Mouse (Mus musculus): ENCODE results near the gene Zfp445. TPM values are rescaled to one million over a fixed set of nuclear protein-coding genes. Genes with fewer than 3 reads are reported as not detected.
"Not testable (repeated sequence)": the region's sequence is repeated elsewhere in the genome, so short reads cannot be mapped to it uniquely, and the experiment has no call there.

Gene Zfp445
- polyA plus RNA-seq, 1 experiment: 158 TPM

GRCm38 (mm10) chr9:122872595-122872994 is 6.8 kb upstream of the Zfp445 start:
- 87% methylated on average over 4 of the region's 4 CpGs for WGBS
- H3K27ac ChIP-seq (ENCODE audit: insufficient read depth, low read length): no peak overlapping the region

GRCm38 (mm10) chr9:122866192-122866591 is 386 bp upstream of the Zfp445 start:
- peak overlapping the region; percentile 69 for H3K4me3 ChIP-seq (replicated peaks; ENCODE audit: insufficient read depth, low read depth, low read length)
- H3K27ac ChIP-seq (ENCODE audit: insufficient read depth, low read length): no peak overlapping the region
- H3K27me3 ChIP-seq (ENCODE audit: control insufficient read depth, insufficient read depth, low read length): no peaks in the 10 kb centered on the region
- H3K4me1 ChIP-seq (ENCODE audit: control insufficient read depth, insufficient read depth, low read length): peaks cover 6% of the 10 kb centered on the region; the same call in 1 of the 2 replicates
- no peak for DNase-seq
- TF ChIP-seq CTCF (IDR thresholded peaks at IDR 0.05; ENCODE audit: borderline replicate concordance, insufficient read depth, low read depth, low read length) (no peak), POLR2A (IDR thresholded peaks at IDR 0.05; ENCODE audit: borderline replicate concordance, insufficient read depth, low read length) (no peak)
- 67% methylated on average over 4 of the region's 4 CpGs for WGBS

More at GRCm38 (mm10) chr9:122872595-122872994, 6.8 kb upstream of the Zfp445 start:
- Histone ChIP-seq H3K27me3 (ENCODE audit: control insufficient read depth, insufficient read depth, low read length) (no peaks in the 10 kb centered on the region; the same call in 1 of the 2 replicates), H3K4me3 (replicated peaks; ENCODE audit: insufficient read depth, low read depth, low read length) (no peak overlapping the region), H3K4me1 (ENCODE audit: control insufficient read depth, insufficient read depth, low read length) (no peaks in the 10 kb centered on the region)
- no peak for TF ChIP-seq CTCF (IDR thresholded peaks at IDR 0.05; ENCODE audit: borderline replicate concordance, insufficient read depth, low read depth, low read length)
- DNase-seq: no peak

GRCm38 (mm10) chr9:122864848-122865247 is 958 bp downstream of the Zfp445 start:
- Histone ChIP-seq H3K4me3 (replicated peaks; ENCODE audit: insufficient read depth, low read depth, low read length) (peak overlapping the region; percentile 69), H3K27me3 (ENCODE audit: control insufficient read depth, insufficient read depth, low read length) (no peaks in the 10 kb centered on the region), H3K4me1 (ENCODE audit: control insufficient read depth, insufficient read depth, low read length) (peaks cover 6% of the 10 kb centered on the region; the same call in 1 of the 2 replicates), H3K27ac (ENCODE audit: insufficient read depth, low read length) (no peak overlapping the region)
- DNase-seq: no peak
- WGBS: 55% methylated on average over 3 of the region's 3 CpGs
- TF ChIP-seq POLR2A (IDR thresholded peaks at IDR 0.05; ENCODE audit: borderline replicate concordance, insufficient read depth, low read length) (no peak), CTCF (IDR thresholded peaks at IDR 0.05; ENCODE audit: borderline replicate concordance, insufficient read depth, low read depth, low read length) (no peak)

GRCm38 (mm10) chr9:122863731-122864130 is 2.1 kb downstream of the Zfp445 start:
- Histone ChIP-seq H3K27ac (ENCODE audit: insufficient read depth, low read length) (no peak overlapping the region), H3K27me3 (ENCODE audit: control insufficient read depth, insufficient read depth, low read length) (no peaks in the 10 kb centered on the region), H3K4me3 (replicated peaks; ENCODE audit: insufficient read depth, low read depth, low read length) (no peak overlapping the region), H3K4me1 (ENCODE audit: control insufficient read depth, insufficient read depth, low read length) (peaks cover 6% of the 10 kb centered on the region; the same call in 1 of the 2 replicates)
- no peak for TF ChIP-seq CTCF (IDR thresholded peaks at IDR 0.05; ENCODE audit: borderline replicate concordance, insufficient read depth, low read depth, low read length)
- no peak for TF ChIP-seq POLR2A (IDR thresholded peaks at IDR 0.05; ENCODE audit: borderline replicate concordance, insufficient read depth, low read length)
- DNase-seq: no peak
- 89% methylated on average over 2 of the region's 2 CpGs for WGBS

DNA sequence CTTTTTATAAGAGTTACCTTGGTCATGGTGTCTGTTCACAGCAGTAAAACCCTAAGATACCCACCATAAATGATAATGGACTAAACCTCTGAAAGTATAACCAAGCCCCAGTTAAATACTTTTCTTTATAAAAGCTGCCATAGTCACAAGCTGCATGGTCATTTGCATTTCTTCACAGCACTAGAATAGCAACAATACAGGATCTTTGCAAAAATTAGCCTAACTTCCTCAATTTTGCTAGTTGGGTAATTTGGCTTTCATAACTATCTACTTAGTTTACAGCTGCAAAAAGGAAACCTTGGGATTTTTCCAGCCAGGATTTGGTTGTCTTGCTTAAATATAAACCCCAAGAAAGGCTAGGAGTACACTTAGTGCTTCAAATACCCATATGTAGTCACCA is 5.1 kb downstream of the Zfp445 start:
- H3K4me3 ChIP-seq (replicated peaks; ENCODE audit: insufficient read depth, low read depth, low read length): no peak overlapping the region
- H3K27me3 ChIP-seq (ENCODE audit: control insufficient read depth, insufficient read depth, low read length): no peaks in the 10 kb centered on the region; the same call in 1 of the 2 replicates
- peaks cover 6% of the 10 kb centered on the region; the same call in 1 of the 2 replicates for H3K4me1 ChIP-seq (ENCODE audit: control insufficient read depth, insufficient read depth, low read length)
- no peak for DNase-seq
- H3K27ac ChIP-seq (ENCODE audit: insufficient read depth, low read length): no peak overlapping the region
- TF ChIP-seq POLR2A (IDR thresholded peaks at IDR 0.05; ENCODE audit: borderline replicate concordance, insufficient read depth, low read length) (no peak), CTCF (IDR thresholded peaks at IDR 0.05; ENCODE audit: borderline replicate concordance, insufficient read depth, low read depth, low read length) (no peak)

DNA sequence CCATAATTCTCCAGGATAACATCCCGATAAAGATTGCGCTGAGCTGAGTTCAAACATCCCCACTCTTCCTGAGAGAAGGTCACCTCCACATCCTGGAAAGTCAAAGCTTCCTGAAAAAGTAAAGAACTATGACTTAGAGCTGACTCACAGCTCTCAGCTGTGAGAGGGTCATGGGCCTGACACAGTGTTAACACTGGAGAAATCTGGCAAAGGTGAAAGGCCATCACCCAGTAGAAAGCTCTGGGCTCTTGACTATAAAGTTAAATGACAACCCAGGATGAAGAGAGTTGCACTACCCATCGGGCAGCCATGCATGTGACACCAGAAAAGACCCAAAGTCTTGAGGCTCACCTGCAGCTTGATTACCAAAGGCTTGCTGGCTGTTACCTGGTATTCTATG is 9.1 kb downstream of the Zfp445 start:
- no peak for TF ChIP-seq POLR2A (IDR thresholded peaks at IDR 0.05; ENCODE audit: borderline replicate concordance, insufficient read depth, low read length)
- no peak for TF ChIP-seq CTCF (IDR thresholded peaks at IDR 0.05; ENCODE audit: borderline replicate concordance, insufficient read depth, low read depth, low read length)
- Histone ChIP-seq H3K27ac (ENCODE audit: insufficient read depth, low read length) (no peak overlapping the region), H3K27me3 (ENCODE audit: control insufficient read depth, insufficient read depth, low read length) (no peaks in the 10 kb centered on the region; the same call in 1 of the 2 replicates), H3K4me1 (ENCODE audit: control insufficient read depth, insufficient read depth, low read length) (no peaks in the 10 kb centered on the region), H3K4me3 (replicated peaks; ENCODE audit: insufficient read depth, low read depth, low read length) (no peak overlapping the region)
- 97% methylated on average over 3 of the region's 3 CpGs for WGBS
- DNase-seq: no peak

DNA sequence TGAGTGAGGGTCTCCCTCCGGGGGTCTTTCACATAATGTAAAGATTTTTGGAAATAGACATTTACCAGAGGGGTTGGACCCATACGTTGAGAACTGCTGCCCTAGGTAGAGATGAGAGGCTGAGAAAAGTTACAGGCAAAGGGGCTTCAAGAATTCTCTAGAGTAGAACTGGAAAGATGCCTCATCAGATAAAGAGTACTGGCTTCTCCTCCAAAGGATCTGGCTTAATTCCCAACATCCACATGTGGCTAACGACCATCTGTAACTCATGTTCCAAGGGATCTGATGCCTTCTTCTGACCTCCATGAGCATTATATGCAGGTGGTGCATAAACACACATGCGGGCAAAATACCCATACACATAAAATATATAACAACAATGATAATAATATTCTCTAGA is 10.2 kb downstream of the Zfp445 start:
- H3K4me3 ChIP-seq (replicated peaks; ENCODE audit: insufficient read depth, low read depth, low read length): no peak overlapping the region
- H3K27me3 ChIP-seq (ENCODE audit: control insufficient read depth, insufficient read depth, low read length): no peaks in the 10 kb centered on the region; the same call in 1 of the 2 replicates
- DNase-seq: no peak
- H3K27ac ChIP-seq (ENCODE audit: insufficient read depth, low read length): no peak overlapping the region
- H3K4me1 ChIP-seq (ENCODE audit: control insufficient read depth, insufficient read depth, low read length): no peaks in the 10 kb centered on the region
- TF ChIP-seq POLR2A (IDR thresholded peaks at IDR 0.05; ENCODE audit: borderline replicate concordance, insufficient read depth, low read length) (no peak), CTCF (IDR thresholded peaks at IDR 0.05; ENCODE audit: borderline replicate concordance, insufficient read depth, low read depth, low read length) (no peak)
- 82% methylated on average over 4 of the region's 4 CpGs for WGBS

GRCm38 (mm10) chr9:122855141-122855540 is 10.7 kb downstream of the Zfp445 start:
- not testable (repeated sequence) for H3K4me1 ChIP-seq (ENCODE audit: control insufficient read depth, insufficient read depth, low read length); H3K27ac ChIP-seq (ENCODE audit: insufficient read depth, low read length); DNase-seq; H3K27me3 ChIP-seq (ENCODE audit: control insufficient read depth, insufficient read depth, low read length); H3K4me3 ChIP-seq (replicated peaks; ENCODE audit: insufficient read depth, low read depth, low read length)
- 95% methylated on average over 3 of the region's 7 CpGs for WGBS

Measured in cerebellum, adult 2 months (tissue).